Mouse (Mus musculus) erythroblast, embryonic 14.5 days (primary cell): ENCODE data around the gene Tgm3.

Experiments used
- GATA1 ChIP-seq: IDR thresholded peaks from 2 replicates; pipeline ENCODE4 v1.6.1; 2012; ENCODE audit warnings: low read length, inconsistent platforms, mixed read lengths
- TAL1 ChIP-seq: IDR thresholded peaks from 3 replicates; pipeline ENCODE4 v1.6.1; 2012; ENCODE audit warnings: low read length, inconsistent platforms, mixed read lengths

DNA sequence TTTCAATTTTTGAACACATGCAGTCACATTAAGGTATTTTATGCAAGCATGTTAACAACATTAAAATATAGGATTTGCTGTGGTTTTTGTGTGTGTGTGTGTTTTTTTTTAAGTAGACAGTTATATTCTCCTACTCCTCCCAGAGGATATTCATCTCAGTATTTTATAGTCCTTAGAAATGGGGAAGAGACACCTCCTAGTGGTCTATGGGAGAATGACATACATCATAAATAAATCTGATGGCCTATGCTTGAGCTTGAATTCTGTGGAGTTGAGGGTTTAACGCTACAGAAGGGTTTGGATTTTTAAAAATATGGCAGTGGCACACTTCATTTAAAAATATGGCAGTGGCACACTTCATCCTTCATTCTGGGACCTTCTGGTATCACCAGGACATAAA is 46.0 kb downstream of the Tgm3 start:
- no peak for TF ChIP-seq TAL1
- TF ChIP-seq GATA1 = no peak
